Mouse (Mus musculus) liver, postnatal 0 days (tissue): ENCODE results near the gene Gpc5. TPM values are rescaled to one million over a fixed set of nuclear protein-coding genes. Genes with fewer than 3 reads are reported as not detected.

Experiments used
- ATAC-seq: fragments of 200-750 bp; cut with Nextera tagmentation; 2 replicates; pipeline ENCODE4 v1.8.0; 2017; ENCODE audit warnings: mild to moderate bottlenecking, moderate library complexity
- DNase-seq: peaks from one replicate; pipeline ENCODE4 v3.0.0-alpha.2; 2016
- H3K27ac ChIP-seq: fragments of 300-500 bp; sonication (generic); 2 replicates; pipeline ENCODE4 v1.5.1; 2014; ENCODE audit warnings: antibody characterized with exemption, moderate library complexity, mild to moderate bottlenecking, low read depth
- H3K27me3 ChIP-seq: fragments of 300-500 bp; sonication (generic); 2 replicates; pipeline ENCODE4 v1.6.1; 2014; ENCODE audit warnings: low read length, control low read depth, mixed read lengths; ENCODE audit not compliant: insufficient read depth
- H3K36me3 ChIP-seq: fragments of 300-500 bp; sonication (generic); replicated peaks from 2 replicates; pipeline ENCODE4 v1.6.1; 2014; ENCODE audit warnings: mild to moderate bottlenecking, control low read depth, low read length, moderate library complexity, mixed read lengths; ENCODE audit not compliant: insufficient read depth
- H3K4me1 ChIP-seq: fragments of 300-500 bp; sonication (generic); 2 replicates; pipeline ENCODE4 v1.6.1; 2014; ENCODE audit warnings: antibody characterized with exemption, mild to moderate bottlenecking, control low read depth; ENCODE audit not compliant: insufficient read depth
- H3K4me2 ChIP-seq: fragments of 300-500 bp; sonication (generic); 2 replicates; pipeline ENCODE4 v1.6.1; 2014; ENCODE audit warnings: low read depth, mild to moderate bottlenecking, low read length, moderate library complexity, mixed read lengths
- H3K4me3 ChIP-seq: fragments of 300-500 bp; sonication (generic); 2 replicates; pipeline ENCODE4 v1.5.1; 2014; ENCODE audit warnings: low read depth, low read length
- H3K9ac ChIP-seq: fragments of 300-500 bp; sonication (generic); replicated peaks from 2 replicates; pipeline ENCODE4 v1.6.1; 2014; ENCODE audit warnings: mild to moderate bottlenecking, moderate library complexity
- H3K9me3 ChIP-seq: fragments of 300-500 bp; sonication (generic); 2 replicates; pipeline ENCODE4 v1.6.1; 2016; ENCODE audit warnings: mild to moderate bottlenecking, control low read depth, low read length, mixed read lengths
- CTCF ChIP-seq: sonication (generic); IDR thresholded peaks from 2 replicates; pipeline ENCODE4 v1.5.1; 2016; ENCODE audit warnings: antibody characterized with exemption, low read depth
- EP300 ChIP-seq: IDR thresholded peaks from 2 replicates; pipeline ENCODE4 v1.6.1; 2016; ENCODE audit warnings: antibody characterized with exemption, low read depth, mild to moderate bottlenecking
- WGBS: fragments of 180-500 bp; shearing (Covaris S2); extraction: QIAGEN DNeasy Blood & Tissue Kit; methylation state at CpG from one replicate; pipeline ENCODE4 v1.1.7; 2014; ENCODE audit not compliant: insufficient replicate concordance; 5-methylcytosine and 5-hydroxymethylcytosine counted together
- polyA plus RNA-seq: library from polyadenylated mRNA; unstranded; fragments of >200 nt; fragmentation: Nextera tagmentation; extraction: Ambion mirVana; gene quantifications from 2 replicates; pipeline ENCODE4 v1.2.1, GENCODE M21; 2015

The Gpc5 gene
- polyA plus RNA-seq, 1 experiment from 2014 or later: not detected

DNA sequence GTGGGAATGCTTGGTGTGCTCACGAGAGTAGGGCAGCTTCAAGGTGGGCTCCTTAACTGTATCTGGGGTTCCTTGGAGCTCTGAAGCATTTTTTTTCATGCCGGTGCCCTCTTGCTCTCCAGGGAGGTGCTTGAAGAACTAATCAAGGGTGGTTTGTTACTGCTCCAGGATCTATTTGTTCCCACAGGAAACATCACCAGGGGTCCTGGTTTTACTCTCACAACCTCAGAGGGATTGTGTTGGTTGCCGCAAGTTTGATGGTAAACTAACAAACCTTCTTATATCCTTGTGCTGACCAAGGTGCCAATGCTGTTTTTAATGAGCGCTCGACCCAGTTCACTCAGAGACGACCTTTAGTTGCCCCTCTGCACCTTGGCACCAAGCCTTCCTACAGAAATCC, 937 bp downstream of the Gpc5 start:
- Histone ChIP-seq H3K4me3 (peak overlapping the region; percentile 55; the same call in 1 of the 2 replicates), H3K9ac (no peak overlapping the region), H3K9me3 (no peaks in the 10 kb centered on the region), H3K4me2 (peak overlapping the region; percentile 91; the same call in 1 of the 2 replicates), H3K4me1 (peaks cover 11% of the 10 kb centered on the region), H3K36me3 (no peaks in the 10 kb centered on the region), H3K27ac (no peak overlapping the region), H3K27me3 (peaks cover 33% of the 10 kb centered on the region)
- ATAC-seq (no peak), DNase-seq (no peak)
- WGBS: 19% methylated on average over 6 of the region's 6 CpGs
- TF ChIP-seq CTCF: no peak
- TF ChIP-seq EP300: no peak

DNA sequence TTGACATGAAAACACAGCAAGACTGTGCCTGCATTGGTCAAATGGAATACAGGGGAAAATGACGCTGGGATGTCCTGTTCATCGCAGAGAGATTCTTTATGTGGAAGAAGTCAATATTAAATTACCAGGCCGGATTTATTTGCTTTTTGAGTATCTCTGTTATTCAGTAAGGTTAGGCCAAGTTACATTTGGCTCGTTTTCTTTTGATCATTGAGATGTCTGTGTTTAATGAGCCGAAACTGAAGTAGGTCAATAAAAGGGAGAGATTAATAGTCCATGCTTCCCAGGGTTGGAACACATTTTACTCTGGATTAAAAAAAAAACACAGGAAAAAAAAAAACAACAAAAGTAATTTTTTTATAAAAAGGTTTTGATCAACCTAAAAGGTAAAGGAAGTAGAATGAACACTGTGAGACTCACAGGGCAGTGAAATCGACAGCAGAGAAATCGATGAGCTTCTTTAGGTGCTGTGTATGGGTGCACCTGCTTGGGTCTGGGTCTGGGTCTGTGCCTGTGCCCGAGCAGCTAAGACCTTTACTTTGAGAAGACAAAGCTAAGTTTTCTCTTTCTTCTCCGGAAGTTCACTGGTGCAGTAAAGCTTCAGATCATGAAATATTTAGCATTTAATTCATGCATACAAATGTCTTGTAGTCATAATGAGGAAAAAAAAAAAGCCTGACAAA, 8.7 kb downstream of the Gpc5 start:
- no peak for DNase-seq
- no peak overlapping the region for H3K4me2 ChIP-seq
- H3K9ac ChIP-seq: no peak overlapping the region
- WGBS: 74% methylated on average over 9 of the region's 9 CpGs
- H3K4me1 ChIP-seq: no peaks in the 10 kb centered on the region
- H3K27me3 ChIP-seq: no peaks in the 10 kb centered on the region
- no peak for ATAC-seq
- no peak overlapping the region for H3K27ac ChIP-seq
- H3K36me3 ChIP-seq: no peaks in the 10 kb centered on the region
- no peaks in the 10 kb centered on the region for H3K9me3 ChIP-seq
- no peak overlapping the region for H3K4me3 ChIP-seq
- TF ChIP-seq EP300: no peak
- no peak for TF ChIP-seq CTCF

DNA sequence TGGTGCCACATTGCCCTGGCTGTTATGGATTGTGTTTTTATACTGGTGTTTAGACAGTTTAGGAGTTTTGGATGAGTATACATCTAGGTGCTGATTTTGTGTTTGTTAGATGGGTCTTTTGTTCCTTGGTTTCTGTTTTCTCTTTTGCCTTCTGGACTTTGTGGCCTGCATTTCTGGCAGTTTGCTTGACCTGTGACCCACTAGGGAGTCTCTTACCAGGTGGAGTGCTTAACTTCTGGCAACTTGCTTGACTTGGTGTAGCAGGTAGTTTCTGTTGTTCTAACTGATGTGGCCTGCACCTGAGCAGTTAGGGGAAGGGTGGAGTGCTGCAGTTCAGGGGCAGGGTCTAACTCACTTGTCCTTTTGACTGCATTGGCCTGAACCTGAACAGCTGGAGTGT, 14.3 kb downstream of the Gpc5 start:
- H3K9ac ChIP-seq: no peak overlapping the region
- H3K4me3 ChIP-seq: no peak overlapping the region
- no peak overlapping the region for H3K27ac ChIP-seq
- no peaks in the 10 kb centered on the region for H3K27me3 ChIP-seq
- no peaks in the 10 kb centered on the region for H3K4me1 ChIP-seq
- ATAC-seq (no peak), DNase-seq (no peak)
- H3K9me3 ChIP-seq: no peaks in the 10 kb centered on the region
- TF ChIP-seq EP300 (no peak), CTCF (no peak)
- no peaks in the 10 kb centered on the region for H3K36me3 ChIP-seq
- no peak overlapping the region for H3K4me2 ChIP-seq

- Histone ChIP-seq H3K36me3 (no peaks in the 10 kb centered on the region), H3K9me3 (no peaks in the 10 kb centered on the region), H3K4me2 (no peak overlapping the region), H3K9ac (no peak overlapping the region), H3K4me1 (no peaks in the 10 kb centered on the region), H3K27me3 (no peaks in the 10 kb centered on the region), H3K4me3 (no peak overlapping the region), H3K27ac (no peak overlapping the region)
- no peak for TF ChIP-seq CTCF
- TF ChIP-seq EP300: no peak
- ATAC-seq (no peak), DNase-seq (no peak)
- WGBS: 39% methylated on average over 2 of the region's 2 CpGs
Observed at GRCm38 (mm10) chr14:115107467-115107866, 15.5 kb downstream of the Gpc5 start.

- Histone ChIP-seq H3K9ac (no peak overlapping the region), H3K9me3 (no peaks in the 10 kb centered on the region), H3K4me2 (no peak overlapping the region), H3K4me3 (no peak overlapping the region), H3K36me3 (no peaks in the 10 kb centered on the region), H3K27ac (no peak overlapping the region), H3K4me1 (no peaks in the 10 kb centered on the region), H3K27me3 (no peaks in the 10 kb centered on the region)
- 69% methylated on average over 9 of the region's 9 CpGs for WGBS
- ATAC-seq: no peak
- TF ChIP-seq CTCF (no peak), EP300 (no peak)
- no peak for DNase-seq
Observed at GRCm38 (mm10) chr14:115118626-115119025, 26.6 kb downstream of the Gpc5 start.

- no peak for DNase-seq
- 65% methylated on average over 3 of the region's 3 CpGs for WGBS
- no peak for ATAC-seq
Observed at GRCm38 (mm10) chr14:115148821-115149220, 56.8 kb downstream of the Gpc5 start.

GRCm38 (mm10) chr14:115156597-115156996, 64.6 kb downstream of the Gpc5 start:
- DNase-seq: no peak
- no peak overlapping the region for H3K4me3 ChIP-seq
- H3K4me1 ChIP-seq: no peaks in the 10 kb centered on the region
- H3K9ac ChIP-seq: no peak overlapping the region
- no peaks in the 10 kb centered on the region for H3K36me3 ChIP-seq
- no peak overlapping the region for H3K4me2 ChIP-seq
- no peak overlapping the region for H3K27ac ChIP-seq
- no peaks in the 10 kb centered on the region for H3K27me3 ChIP-seq
- no peaks in the 10 kb centered on the region for H3K9me3 ChIP-seq
- 75% methylated on average over 4 of the region's 4 CpGs for WGBS
- TF ChIP-seq EP300: no peak
- no peak for TF ChIP-seq CTCF
- no peak for ATAC-seq

More at GRCm38 (mm10) chr14:115148821-115149220, 56.8 kb downstream of the Gpc5 start:
- TF ChIP-seq EP300 (no peak), CTCF (no peak)
- H3K27ac ChIP-seq: no peak overlapping the region
- H3K9me3 ChIP-seq: no peaks in the 10 kb centered on the region
- no peaks in the 10 kb centered on the region for H3K27me3 ChIP-seq
- H3K9ac ChIP-seq: no peak overlapping the region
- no peak overlapping the region for H3K4me3 ChIP-seq
- H3K4me1 ChIP-seq: no peaks in the 10 kb centered on the region
- no peaks in the 10 kb centered on the region for H3K36me3 ChIP-seq
- no peak overlapping the region for H3K4me2 ChIP-seq
